Mouse (Mus musculus) cerebellum, postnatal 14 days (tissue): Measurements from ENCODE around the gene Magel2.

Experiments used
- DNase-seq, 2 experiments: peaks; one replicate each; pipeline ENCODE4 v3.0.0; 2021; ENCODE audit warnings: mixed read lengths in 2 of 2

Magel2 gene

DNA sequence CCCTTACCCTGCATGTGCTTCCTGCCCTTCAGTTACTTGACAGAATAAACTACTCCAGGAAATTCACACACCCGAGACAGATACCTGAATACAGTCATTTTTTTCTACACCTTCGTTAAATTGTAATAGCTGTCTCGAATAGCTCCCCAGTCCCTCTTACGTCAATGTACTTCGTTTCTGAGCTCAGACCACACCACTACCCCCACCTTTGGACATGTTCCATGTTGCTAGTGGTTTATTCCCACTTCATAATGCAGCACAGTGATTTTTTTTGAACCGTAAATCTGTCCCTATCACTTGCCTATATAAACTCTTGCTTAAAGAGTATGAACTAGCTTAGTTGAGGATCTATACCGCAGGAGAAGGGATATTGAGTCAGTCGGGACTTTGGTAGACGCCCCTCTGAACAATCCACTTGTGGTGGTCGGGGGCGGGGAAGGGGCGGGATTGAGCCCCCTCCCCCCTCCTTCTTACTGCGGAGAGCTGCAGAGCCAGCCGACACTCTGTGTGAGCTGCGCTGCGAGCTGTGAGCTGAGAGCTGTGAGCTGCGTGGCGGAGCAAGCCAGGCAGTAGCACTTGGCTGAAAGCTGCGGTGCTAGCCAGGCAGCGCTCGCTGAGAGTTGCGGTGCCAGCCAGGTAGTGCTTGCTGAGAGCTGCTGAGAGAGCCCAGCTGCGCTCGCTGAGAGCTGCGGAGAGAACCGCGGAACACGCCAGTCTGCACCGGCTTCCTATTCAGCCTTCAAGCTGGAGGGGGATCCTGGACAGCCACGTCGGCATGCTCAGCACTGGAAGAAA lies at the start of gene Magel2:
Magel2 (plus strand) TSS at position 501 of the 795 bp plus-strand sequence.
- peak; percentile 32 to 43 for DNase-seq

GRCm38 (mm10) chr7:62345411-62345810 lies 31.4 kb upstream of the Magel2 start:
- DNase-seq, result no peak

DNA sequence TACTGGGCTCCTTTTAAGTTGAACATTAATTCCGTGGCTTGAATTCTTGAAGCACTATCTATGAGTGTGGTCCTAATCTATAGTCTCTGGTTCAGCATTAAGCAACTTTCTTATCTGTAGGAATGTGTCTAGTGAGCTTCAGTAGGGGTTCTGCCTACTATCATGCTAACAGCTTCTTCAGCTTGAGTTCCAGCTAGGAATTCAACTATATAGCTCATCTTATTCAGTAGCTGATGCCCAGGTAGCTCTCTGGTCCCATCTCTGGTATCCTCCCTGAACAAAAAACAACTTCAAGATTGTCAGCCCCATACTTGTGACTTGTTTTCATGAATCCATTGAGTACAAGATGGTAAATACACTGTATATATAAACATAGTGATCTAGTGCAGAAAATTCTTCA lies 30.5 kb upstream of the Magel2 start, which contains the start of gene Ndn:
Ndn (plus strand) TSS at position 301 of the 400 bp plus-strand sequence.
- no peak for DNase-seq

DNA sequence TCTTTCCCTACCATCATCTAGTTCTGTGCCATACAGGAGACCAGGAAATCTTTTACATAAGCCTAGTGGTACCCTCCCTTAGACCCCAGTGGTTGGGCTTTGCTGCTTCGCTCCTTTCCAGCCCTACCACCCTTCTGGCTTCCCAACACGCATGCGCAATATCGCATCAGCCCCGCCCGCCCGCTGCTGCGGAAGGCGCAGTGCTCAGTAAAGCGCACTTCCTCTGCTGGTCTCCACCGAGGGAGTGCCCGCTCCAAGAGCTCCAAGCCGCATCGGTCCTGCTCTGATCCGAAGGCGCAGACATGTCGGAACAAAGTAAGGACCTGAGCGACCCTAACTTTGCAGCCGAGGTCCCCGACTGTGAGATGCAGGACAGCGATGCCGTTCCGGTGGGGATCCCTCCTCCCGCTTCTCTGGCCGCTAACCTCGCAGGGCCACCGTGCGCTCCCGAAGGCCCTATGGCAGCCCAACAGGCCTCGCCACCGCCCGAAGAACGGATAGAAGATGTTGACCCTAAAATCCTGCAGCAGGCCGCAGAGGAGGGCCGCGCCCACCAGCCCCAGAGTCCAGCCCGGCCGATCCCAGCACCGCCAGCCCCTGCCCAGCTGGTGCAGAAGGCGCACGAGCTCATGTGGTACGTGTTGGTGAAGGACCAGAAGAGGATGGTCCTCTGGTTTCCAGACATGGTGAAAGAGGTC lies 28.6 kb upstream of the Magel2 start:
- peak; percentile 91 to 95 for DNase-seq

- no peak for DNase-seq
These were observed 28.0 kb upstream of the Magel2 start for GRCm38 (mm10) chr7:62348804-62349190.

DNA sequence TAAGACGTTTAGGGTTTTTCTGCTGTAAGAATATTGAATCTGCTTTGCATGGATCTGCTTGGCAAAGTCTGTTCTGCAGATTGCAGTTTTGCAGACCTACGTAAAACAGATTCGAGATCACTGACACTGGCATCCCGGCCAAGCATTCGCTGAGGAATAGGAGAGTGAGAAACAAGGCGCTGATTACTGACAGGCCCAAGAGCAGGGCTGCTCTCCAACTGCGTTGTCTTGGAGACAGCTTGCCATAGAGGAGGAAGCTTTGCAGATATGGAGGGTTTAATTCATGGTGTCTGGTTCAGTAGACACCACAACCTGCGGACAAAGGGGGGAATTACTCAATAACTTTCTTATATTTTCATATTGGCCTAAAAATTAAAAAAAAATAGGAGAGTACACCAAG lies 25.5 kb upstream of the Magel2 start:
- DNase-seq, result peak in 1 of 2 experiments; percentile 4

DNA sequence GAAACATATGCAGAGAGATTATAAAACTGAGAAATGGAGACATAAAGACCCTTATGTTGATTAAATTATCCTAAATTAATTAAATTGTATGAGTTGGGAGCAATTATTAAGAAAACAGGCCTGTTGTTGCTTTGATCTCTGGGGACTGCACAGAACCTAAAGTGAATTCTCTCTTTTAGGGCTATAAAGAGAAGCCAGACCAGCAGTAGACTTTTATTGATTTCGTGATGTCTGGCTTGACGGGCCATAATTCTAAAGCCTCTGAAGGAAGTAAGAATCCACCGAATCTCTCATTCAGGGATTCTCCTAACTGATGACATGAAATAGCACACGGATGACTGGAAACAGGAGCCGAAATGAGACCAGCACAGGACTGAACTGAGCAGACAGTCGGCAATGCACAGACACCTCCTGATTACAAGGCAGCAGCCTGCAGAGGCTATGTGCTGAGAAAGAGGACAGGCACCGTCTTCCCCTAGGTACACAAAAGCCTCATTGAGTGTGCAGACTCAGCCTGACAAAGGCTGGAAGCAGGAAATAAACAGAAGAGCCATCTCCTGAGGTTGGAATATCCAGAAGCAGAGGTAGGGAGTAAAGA lies 11.7 kb upstream of the Magel2 start:
- DNase-seq, result no peak

DNA sequence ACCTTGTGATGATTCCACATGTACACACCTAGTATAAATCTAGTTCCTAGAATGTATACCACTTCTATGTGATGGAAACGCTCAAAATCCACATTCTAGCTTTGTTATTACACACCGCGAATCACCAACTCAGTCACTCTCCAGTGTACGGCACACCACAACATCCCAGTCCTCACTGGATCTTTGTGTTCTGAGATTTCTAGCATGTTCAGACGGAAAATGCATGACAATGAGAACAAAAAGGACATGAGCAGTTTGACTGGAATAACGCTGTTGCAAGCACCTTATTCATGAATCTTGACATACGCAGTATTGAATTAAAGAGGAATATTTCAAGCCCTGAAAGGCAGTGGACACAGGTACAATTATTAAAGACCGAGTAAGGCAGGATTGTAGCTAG lies 10.1 kb upstream of the Magel2 start:
- no peak for DNase-seq

DNA sequence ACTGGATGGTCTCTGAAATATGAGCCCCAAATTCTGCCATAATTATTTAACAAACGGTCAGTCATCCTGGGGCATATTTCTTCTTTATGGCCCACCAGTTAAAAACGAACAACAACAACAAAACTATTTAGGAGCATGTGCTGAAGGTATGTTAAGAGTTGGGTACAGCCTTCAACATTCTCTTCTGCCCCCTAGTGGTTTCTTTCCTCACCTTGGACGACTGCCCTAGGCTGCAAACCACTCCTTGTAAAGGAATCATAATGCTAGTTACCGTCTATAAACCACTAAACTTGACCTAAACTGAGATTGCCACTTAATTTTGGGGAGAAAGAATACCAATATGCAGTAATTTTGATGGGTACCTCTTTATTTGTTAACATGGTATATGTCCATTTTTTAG lies 1.2 kb upstream of the Magel2 start:
- DNase-seq, result peak; percentile 46 to 63

- no peak for DNase-seq
These were observed 503 bp downstream of the Magel2 start for GRCm38 (mm10) chr7:62377313-62377712.

DNA sequence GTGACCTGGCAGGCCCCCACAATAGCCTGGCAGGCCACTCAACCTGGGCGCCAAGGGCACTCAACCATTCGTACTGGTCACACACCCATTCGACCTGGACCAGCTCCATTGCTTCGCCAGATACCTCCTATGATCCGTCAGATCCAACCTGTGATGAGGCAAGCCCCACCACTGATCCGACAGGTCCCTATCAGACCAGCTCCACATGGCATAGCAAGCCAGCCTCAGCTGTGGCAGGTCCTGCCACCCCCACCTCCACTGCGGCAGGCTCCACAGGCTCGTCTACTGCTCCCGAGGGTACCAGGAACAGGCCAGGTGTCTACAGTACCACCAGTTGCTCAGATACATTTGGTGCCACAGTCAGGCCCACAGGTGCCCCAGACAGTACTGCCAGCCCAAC lies 1.7 kb downstream of the Magel2 start:
- peak in 1 of 2 experiments; percentile 6 for DNase-seq

DNA sequence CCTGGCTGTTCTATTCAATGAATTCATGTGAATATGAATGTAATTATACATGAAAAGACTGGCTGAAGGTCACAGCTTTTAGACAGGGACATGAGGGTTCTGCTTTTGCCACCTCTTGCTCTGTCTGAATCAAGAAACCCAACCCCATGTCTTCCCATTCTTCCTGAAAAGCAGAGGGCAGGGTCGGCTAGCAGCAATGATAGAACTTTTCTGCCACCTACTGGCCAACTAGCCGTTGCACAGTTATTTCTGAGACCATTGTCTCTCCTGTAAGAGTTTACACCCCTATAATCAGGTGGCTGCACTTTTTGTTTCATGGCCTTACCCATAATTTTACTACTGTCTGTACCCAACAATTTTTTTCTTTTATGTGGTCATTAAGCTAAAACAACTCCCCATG lies 5.6 kb downstream of the Magel2 start:
- DNase-seq, result peak; percentile 61 to 72

DNA sequence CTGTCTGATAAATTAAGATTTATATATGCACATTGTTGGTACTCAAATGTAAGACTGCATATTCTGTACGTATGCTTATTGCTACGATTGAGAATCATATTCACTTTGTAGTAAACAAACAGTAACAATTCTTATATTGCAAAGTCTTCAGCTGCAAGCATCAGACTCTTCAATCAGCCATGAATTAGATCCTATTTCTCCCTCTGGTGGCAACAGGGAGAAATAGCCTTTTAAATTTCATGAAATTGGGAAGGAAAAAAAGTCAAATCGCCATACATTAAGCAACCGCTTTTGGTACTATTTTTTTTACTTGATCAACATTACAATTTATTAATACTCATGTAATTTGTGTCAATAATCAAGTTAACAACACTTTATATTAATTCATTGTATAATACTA lies 11.5 kb downstream of the Magel2 start:
- no peak for DNase-seq

- no peak for DNase-seq
These were observed 15.4 kb downstream of the Magel2 start for GRCm38 (mm10) chr7:62392202-62392601.

GRCm38 (mm10) chr7:62406573-62407050 lies 29.8 kb downstream of the Magel2 start:
- DNase-seq, result peak; percentile 3 to 4

- no peak for DNase-seq
These were observed 31.0 kb downstream of the Magel2 start for GRCm38 (mm10) chr7:62407803-62408202.

DNA sequence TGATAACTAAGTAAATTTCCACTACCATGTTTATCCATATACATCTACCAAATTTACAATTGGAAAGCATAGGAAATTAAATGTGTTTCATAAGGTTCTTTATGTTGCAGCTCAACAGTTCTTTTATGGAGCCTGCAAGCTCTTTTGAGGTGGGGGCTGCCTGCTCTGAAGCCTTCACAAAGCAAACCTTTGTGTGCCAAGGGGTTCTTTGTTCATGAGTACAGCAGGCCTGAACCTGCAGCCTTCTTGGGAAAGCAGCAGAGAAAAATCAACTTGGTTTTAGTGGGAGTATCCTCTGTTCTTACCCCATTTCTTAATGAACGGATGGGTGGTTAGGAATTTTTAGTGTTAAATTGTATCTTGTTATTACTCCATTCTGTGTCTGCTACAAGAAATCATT lies 38.4 kb downstream of the Magel2 start:
- no peak for DNase-seq

- no peak for DNase-seq
These were observed 39.4 kb downstream of the Magel2 start for GRCm38 (mm10) chr7:62416173-62416572.

DNA sequence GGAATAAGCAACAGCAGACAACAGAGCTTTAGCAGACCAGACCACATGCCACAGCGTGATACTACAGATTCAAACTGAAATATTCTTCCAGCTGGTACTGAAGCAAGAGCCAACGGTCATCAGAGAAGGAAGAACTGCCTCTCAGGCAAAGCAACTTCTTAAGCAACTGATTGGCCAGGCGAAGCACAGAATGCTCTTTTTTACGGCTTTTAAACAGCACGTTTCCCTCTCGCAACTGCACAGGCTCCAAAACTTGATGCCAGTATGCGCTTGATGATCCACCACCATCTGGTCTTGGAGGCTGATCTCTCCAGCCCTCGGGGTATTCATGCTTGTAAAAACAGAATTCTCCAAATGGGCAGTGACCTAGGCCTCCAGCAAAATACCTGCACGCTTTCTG lies 41.5 kb downstream of the Magel2 start:
- DNase-seq, result peak; percentile 17 to 21

DNA sequence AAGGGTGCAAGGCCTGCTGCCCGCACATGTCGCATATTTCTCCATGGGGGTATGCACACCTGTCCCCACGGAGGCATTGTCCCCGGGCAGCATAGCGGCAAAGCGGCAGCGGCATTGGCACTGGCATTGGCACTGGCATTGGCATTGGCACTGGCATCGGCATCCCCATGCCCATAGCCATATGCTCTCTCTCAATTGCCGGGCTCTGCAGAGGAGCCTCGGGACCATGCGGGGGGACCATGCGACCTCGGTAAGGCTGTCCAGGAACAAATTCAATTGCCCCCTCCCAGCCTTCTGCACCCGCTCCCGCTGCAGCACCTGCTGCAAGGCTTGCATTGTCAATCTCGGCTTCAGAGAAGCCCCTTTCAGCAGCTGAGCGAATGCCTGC lies 42.3 kb downstream of the Magel2 start:
- DNase-seq, result no peak

DNA sequence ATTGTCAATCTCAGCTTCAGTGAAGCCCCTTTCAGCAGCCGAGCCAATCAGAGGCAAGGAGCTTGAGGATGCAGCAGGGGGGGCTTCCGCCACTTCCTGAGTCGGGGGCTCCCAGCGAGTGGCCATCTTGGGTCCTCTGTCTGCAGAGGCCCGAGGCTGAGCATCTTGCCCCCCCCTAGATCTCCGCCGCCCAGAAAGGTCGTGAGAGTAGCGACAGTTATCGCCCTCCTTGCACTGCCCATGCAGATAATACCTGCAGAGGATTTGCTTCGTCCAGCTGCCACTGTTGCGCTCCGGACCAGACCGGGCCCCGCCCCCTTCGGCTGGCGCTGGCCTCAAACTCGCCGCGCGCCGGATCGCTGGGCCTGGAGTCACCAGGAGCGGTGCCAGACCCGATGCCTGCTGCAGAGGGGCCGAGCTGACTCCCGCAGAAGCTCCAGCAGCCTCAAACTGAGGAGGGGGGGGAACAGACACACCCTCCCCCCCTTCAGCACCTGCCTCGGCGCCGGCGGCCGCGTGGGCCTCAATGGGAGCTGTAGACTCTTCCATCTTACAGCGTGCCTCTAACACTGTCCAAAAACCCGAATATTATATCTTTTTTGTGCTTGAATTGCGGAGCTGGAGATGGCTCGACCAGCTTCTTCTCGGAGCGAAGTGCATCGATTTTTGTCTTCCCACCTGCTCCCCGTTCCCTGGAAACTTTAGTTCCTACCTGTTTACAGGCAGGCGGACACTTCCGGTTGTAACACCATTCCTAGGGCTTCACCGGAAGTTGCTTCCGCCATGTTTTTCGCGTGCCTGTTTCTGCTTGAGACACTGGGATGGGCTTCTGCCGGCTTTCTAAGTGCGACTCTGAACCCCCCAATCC lies 42.9 kb downstream of the Magel2 start, which contains the start of gene Mkrn3:
Mkrn3 (minus strand) TSS at position 647 of the 868 bp plus-strand sequence.
- DNase-seq, result peak; percentile 90 to 92

- peak; percentile 5 to 11 for DNase-seq
These were observed 43.8 kb downstream of the Magel2 start for GRCm38 (mm10) chr7:62420566-62420965.
